Mouse (Mus musculus) limb, embryonic 14.5 days (tissue): Measurements from ENCODE around the gene Trak2. TPM values are rescaled to one million over a fixed set of nuclear protein-coding genes. Genes with fewer than 3 reads are reported as not detected.

Experiments used
- ATAC-seq: fragments of 200-750 bp; cut with Nextera tagmentation; 2 replicates; pipeline ENCODE4 v1.8.0; 2017; ENCODE audit warnings: low read depth, moderate number of reproducible peaks, moderate TSS enrichment; ENCODE audit not compliant: low FRiP score
- DNase-seq: peaks from one replicate; pipeline ENCODE4 v3.0.0-alpha.2; 2015; ENCODE audit warnings: low spot score
- H3K27ac ChIP-seq: fragments of 300-500 bp; sonication (generic); replicated peaks from 2 replicates; pipeline ENCODE4 v1.5.1; 2014; ENCODE audit warnings: low read depth, mild to moderate bottlenecking, low read length, moderate library complexity, mixed read lengths
- H3K27me3 ChIP-seq: fragments of 300-500 bp; sonication (generic); 2 replicates; pipeline ENCODE4 v1.6.1; 2014; ENCODE audit warnings: low read length, mixed read lengths; ENCODE audit not compliant: control insufficient read depth, insufficient read depth
- H3K36me3 ChIP-seq: fragments of 300-500 bp; sonication (generic); 2 replicates; pipeline ENCODE4 v1.6.1; 2014; ENCODE audit warnings: mild to moderate bottlenecking, low read length, moderate library complexity, mixed read lengths; ENCODE audit not compliant: control insufficient read depth, insufficient read depth
- H3K4me1 ChIP-seq: fragments of 300-500 bp; sonication (generic); 2 replicates; pipeline ENCODE4 v1.6.1; 2014; ENCODE audit warnings: antibody characterized with exemption, low read length, mixed read lengths; ENCODE audit not compliant: control insufficient read depth, insufficient read depth
- H3K4me2 ChIP-seq: fragments of 300-500 bp; sonication (generic); replicated peaks from 2 replicates; pipeline ENCODE4 v1.6.1; 2014; ENCODE audit warnings: low read depth, mild to moderate bottlenecking, low read length, moderate library complexity; ENCODE audit not compliant: severe bottlenecking
- H3K4me3 ChIP-seq: fragments of 300-500 bp; sonication (generic); replicated peaks from 2 replicates; pipeline ENCODE4 v1.5.1; 2014; ENCODE audit warnings: low read length
- H3K9ac ChIP-seq: fragments of 300-500 bp; sonication (generic); 2 replicates; pipeline ENCODE4 v1.6.1; 2014; ENCODE audit warnings: mild to moderate bottlenecking, low read depth, low read length, moderate library complexity; ENCODE audit not compliant: severe bottlenecking
- H3K9me3 ChIP-seq: fragments of 300-500 bp; sonication (generic); 2 replicates; pipeline ENCODE4 v1.6.1; 2016; ENCODE audit warnings: low read length; ENCODE audit not compliant: control insufficient read depth
- POLR2A ChIP-seq: fragments of 200-500 bp; IDR thresholded peaks from 2 replicates; pipeline ENCODE4 v1.8.0; 2012; ENCODE audit warnings: inconsistent platforms, mild to moderate bottlenecking, moderate library complexity, borderline replicate concordance; ENCODE audit not compliant: insufficient read depth, insufficient read length; ENCODE audit errors: extremely low read depth
- WGBS: fragments of 180-500 bp; shearing (Covaris S2); extraction: QIAGEN DNeasy Blood & Tissue Kit; methylation state at CpG from one replicate; pipeline ENCODE4 v1.1.7; 2014; 5-methylcytosine and 5-hydroxymethylcytosine counted together
- polyA plus RNA-seq, 2 experiments: library from polyadenylated mRNA; depleted of rRNA in 1 of 2; stranded (reverse) in 1 of 2; unstranded in 1 of 2; fragments of >200 nt; fragmentation: Nextera tagmentation in 1 of 2; extraction: Ambion mirVana in 1 of 2; gene quantifications; 2 replicates each; pipeline versions ENCODE4 v1.2.1 to v1.2.3; 2012 to 2014

The Trak2 gene
- polyA plus RNA-seq, 2 experiments = 11.9 to 15.8 TPM

GRCm38 (mm10) chr1:58970054-58970453 is 3.2 kb downstream of the Trak2 start:
- DNase-seq = no peak
- WGBS = 77% methylated on average over 5 of the region's 5 CpGs
- no peak overlapping the region for H3K4me2 ChIP-seq
- no peaks in the 10 kb centered on the region for H3K9me3 ChIP-seq
- no peak overlapping the region for H3K4me3 ChIP-seq
- no peaks in the 10 kb centered on the region for H3K36me3 ChIP-seq
- TF ChIP-seq POLR2A = no peak
- no peak overlapping the region for H3K9ac ChIP-seq
- ATAC-seq = no peak
- peaks cover 9% of the 10 kb centered on the region; the same call in 1 of the 2 replicates for H3K4me1 ChIP-seq
- no peak overlapping the region for H3K27ac ChIP-seq
- H3K27me3 ChIP-seq = no peaks in the 10 kb centered on the region

- 63% methylated on average over 4 of the region's 4 CpGs for WGBS
These were observed 5.7 kb downstream of the Trak2 start for GRCm38 (mm10) chr1:58967534-58967933.

GRCm38 (mm10) chr1:58962865-58963264 is 10.4 kb downstream of the Trak2 start:
- TF ChIP-seq POLR2A = no peak

More at GRCm38 (mm10) chr1:58967534-58967933, 5.7 kb downstream of the Trak2 start:
- ATAC-seq (no peak), DNase-seq (no peak)
- H3K27ac ChIP-seq = no peak overlapping the region
- H3K4me1 ChIP-seq = peaks cover 6% of the 10 kb centered on the region; the same call in 1 of the 2 replicates
- no peak overlapping the region for H3K9ac ChIP-seq
- H3K9me3 ChIP-seq = no peaks in the 10 kb centered on the region
- TF ChIP-seq POLR2A = no peak
- H3K36me3 ChIP-seq = no peaks in the 10 kb centered on the region
- H3K4me2 ChIP-seq = no peak overlapping the region
- H3K27me3 ChIP-seq = no peaks in the 10 kb centered on the region
- no peak overlapping the region for H3K4me3 ChIP-seq

GRCm38 (mm10) chr1:58962418-58962817 is 10.8 kb downstream of the Trak2 start:
- TF ChIP-seq POLR2A = no peak
- ATAC-seq (no peak), DNase-seq (no peak)
- 82% methylated on average over 5 of the region's 5 CpGs for WGBS
- Histone ChIP-seq H3K27me3 (no peaks in the 10 kb centered on the region), H3K9ac (no peak overlapping the region), H3K9me3 (no peaks in the 10 kb centered on the region), H3K4me1 (peaks cover 9% of the 10 kb centered on the region), H3K36me3 (no peaks in the 10 kb centered on the region), H3K4me3 (no peak overlapping the region), H3K4me2 (no peak overlapping the region), H3K27ac (no peak overlapping the region)

More at GRCm38 (mm10) chr1:58962865-58963264, 10.4 kb downstream of the Trak2 start:
- H3K27ac ChIP-seq = no peak overlapping the region
- no peak overlapping the region for H3K9ac ChIP-seq
- no peaks in the 10 kb centered on the region for H3K9me3 ChIP-seq
- H3K4me3 ChIP-seq = no peak overlapping the region
- no peaks in the 10 kb centered on the region for H3K27me3 ChIP-seq
- H3K36me3 ChIP-seq = no peaks in the 10 kb centered on the region
- H3K4me1 ChIP-seq = peaks cover 9% of the 10 kb centered on the region
- H3K4me2 ChIP-seq = no peak overlapping the region
- ATAC-seq (no peak), DNase-seq (no peak)

GRCm38 (mm10) chr1:58961152-58961893 is 11.9 kb downstream of the Trak2 start:
- Histone ChIP-seq H3K9ac (no peak overlapping the region), H3K4me3 (no peak overlapping the region), H3K36me3 (no peaks in the 10 kb centered on the region), H3K27ac (no peak overlapping the region), H3K27me3 (no peaks in the 10 kb centered on the region), H3K4me2 (no peak overlapping the region), H3K9me3 (no peaks in the 10 kb centered on the region), H3K4me1 (peaks cover 14% of the 10 kb centered on the region)
- DNase-seq = peak; percentile 44
- TF ChIP-seq POLR2A = no peak
- 46% methylated on average over 12 of the region's 12 CpGs for WGBS
- no peak for ATAC-seq
